Mouse (Mus musculus): Measurements from ENCODE around the gene H1fnt. TPM values are rescaled to one million over a fixed set of nuclear protein-coding genes. Genes with fewer than 3 reads are reported as not detected.

The H1fnt gene
- polyA plus RNA-seq, 1 experiment from 2014 or later: not detected

- H3K36me3 ChIP-seq: no peaks in the 10 kb centered on the region
- WGBS: 68% methylated on average over 4 of the region's 4 CpGs
- no peaks in the 10 kb centered on the region for H3K27me3 ChIP-seq
- no peak for ATAC-seq (ENCODE audit: insufficient number of reproducible peaks, insufficient read depth, low FRiP score, low TSS enrichment)
- no peak within 1 kb of the TSS for H3K4me3 ChIP-seq
- H3K27ac ChIP-seq: no peak within 1 kb of the TSS
- no peak within 1 kb of the TSS for H3K9ac ChIP-seq
- H3K9me3 ChIP-seq: no peaks in the 10 kb centered on the region
- H3K4me1 ChIP-seq: no peaks in the 10 kb centered on the region
- no peak within 1 kb of the TSS for H3K4me2 ChIP-seq (replicated peaks)
These were observed 36.2 kb downstream of the H1fnt start, which contains the start of the genes Gm44579 and Olfr287 for GRCm38 (mm10) chr15:98220877-98221276. TSS of gene Gm44579 (minus strand) at chr15:98220977. TSS of gene Olfr287 (minus strand) at chr15:98221056.

GRCm38 (mm10) chr15:98214130-98214529 is 43.0 kb downstream of the H1fnt start:
- 67% methylated on average over 5 of the region's 5 CpGs for WGBS
- Histone ChIP-seq H3K27ac (no peak overlapping the region), H3K4me2 (replicated peaks) (no peak overlapping the region), H3K4me3 (no peak overlapping the region), H3K4me1 (no peaks in the 10 kb centered on the region), H3K9ac (no peak overlapping the region), H3K36me3 (no peaks in the 10 kb centered on the region), H3K27me3 (no peaks in the 10 kb centered on the region), H3K9me3 (no peaks in the 10 kb centered on the region)
- no peak for ATAC-seq (ENCODE audit: insufficient number of reproducible peaks, insufficient read depth, low FRiP score, low TSS enrichment)

- WGBS: 78% methylated on average over 5 of the region's 5 CpGs
- H3K4me1 ChIP-seq: no peaks in the 10 kb centered on the region
- no peaks in the 10 kb centered on the region for H3K9me3 ChIP-seq
- H3K9ac ChIP-seq: no peak overlapping the region
- H3K36me3 ChIP-seq: no peaks in the 10 kb centered on the region
- no peak for ATAC-seq (ENCODE audit: insufficient number of reproducible peaks, insufficient read depth, low FRiP score, low TSS enrichment)
- H3K27me3 ChIP-seq: no peaks in the 10 kb centered on the region
- H3K27ac ChIP-seq: no peak overlapping the region
- no peak overlapping the region for H3K4me3 ChIP-seq
- H3K4me2 ChIP-seq (replicated peaks): no peak overlapping the region
These were observed 43.7 kb downstream of the H1fnt start for GRCm38 (mm10) chr15:98213336-98213870.

GRCm38 (mm10) chr15:98209676-98210075 is 47.4 kb downstream of the H1fnt start:
- Histone ChIP-seq H3K4me3 (no peak overlapping the region), H3K9me3 (no peaks in the 10 kb centered on the region), H3K4me2 (replicated peaks) (no peak overlapping the region), H3K27me3 (no peaks in the 10 kb centered on the region), H3K36me3 (no peaks in the 10 kb centered on the region), H3K9ac (no peak overlapping the region), H3K27ac (no peak overlapping the region), H3K4me1 (no peaks in the 10 kb centered on the region)
- ATAC-seq (ENCODE audit: insufficient number of reproducible peaks, insufficient read depth, low FRiP score, low TSS enrichment): no peak
- 80% methylated on average over 7 of the region's 7 CpGs for WGBS

Other genes starting within 250 kb of the H1fnt start
- 49.6 and 50.5 TPM in 2 replicates for gene Pfkm, start 164.7 kb downstream of the H1fnt start, polyA plus RNA-seq (2016; fragmentation: Nextera tagmentation; extraction: Ambion mirVana)
- 41.8 and 45.6 TPM in 2 replicates for gene Senp1, start 163.5 kb downstream of the H1fnt start, polyA plus RNA-seq (2016; fragmentation: Nextera tagmentation; extraction: Ambion mirVana)
- gene Asb8, start 91.7 kb downstream of the H1fnt start, polyA plus RNA-seq (2016; fragmentation: Nextera tagmentation; extraction: Ambion mirVana): 46.4 and 47.2 TPM in 2 replicates
- 2.0 and 2.4 TPM in 2 replicates for gene Ccdc184, start 90.1 kb downstream of the H1fnt start, polyA plus RNA-seq (2016; fragmentation: Nextera tagmentation; extraction: Ambion mirVana)
- not detected in 2 replicates for gene Olfr288, start 61.8 kb downstream of the H1fnt start, polyA plus RNA-seq (2016; fragmentation: Nextera tagmentation; extraction: Ambion mirVana)
- gene Gm44579, start 36.3 kb downstream of the H1fnt start, polyA plus RNA-seq (2016; fragmentation: Nextera tagmentation; extraction: Ambion mirVana): not detected in 2 replicates
- not detected in 2 replicates for gene Olfr287, start 36.2 kb downstream of the H1fnt start, polyA plus RNA-seq (2016; fragmentation: Nextera tagmentation; extraction: Ambion mirVana)
- not detected in 2 replicates for gene Olfr286, start 22.8 kb downstream of the H1fnt start, polyA plus RNA-seq (2016; fragmentation: Nextera tagmentation; extraction: Ambion mirVana)
- gene Zfp641, start 38.9 kb upstream of the H1fnt start, polyA plus RNA-seq (2016; fragmentation: Nextera tagmentation; extraction: Ambion mirVana): 1.0 and 1.2 TPM in 2 replicates
- not detected in 2 replicates for gene Olfr285, start 60.1 kb upstream of the H1fnt start, polyA plus RNA-seq (2016; fragmentation: Nextera tagmentation; extraction: Ambion mirVana)
- gene Olfr284, start 83.7 kb upstream of the H1fnt start, polyA plus RNA-seq (2016; fragmentation: Nextera tagmentation; extraction: Ambion mirVana): not detected in 2 replicates
- 0.10 TPM in 1 of 2 replicates, not detected in the other for gene Olfr283, start 123.7 kb upstream of the H1fnt start, polyA plus RNA-seq (2016; fragmentation: Nextera tagmentation; extraction: Ambion mirVana)
- not detected in 2 replicates for gene Olfr282, start 173.9 kb upstream of the H1fnt start, polyA plus RNA-seq (2016; fragmentation: Nextera tagmentation; extraction: Ambion mirVana)
- 0.05 TPM in 1 of 2 replicates, not detected in the other for gene Olfr281, start 195.3 kb upstream of the H1fnt start, polyA plus RNA-seq (2016; fragmentation: Nextera tagmentation; extraction: Ambion mirVana)
- not detected in 2 replicates for gene OR5BS1P, start 212.6 kb upstream of the H1fnt start, polyA plus RNA-seq (2016; fragmentation: Nextera tagmentation; extraction: Ambion mirVana)
- not detected in 2 replicates for gene Lalba, start 225.4 kb upstream of the H1fnt start, polyA plus RNA-seq (2016; fragmentation: Nextera tagmentation; extraction: Ambion mirVana)
- 0.12 TPM in 1 of 2 replicates, not detected in the other for gene Olfr279, start 235.1 kb upstream of the H1fnt start, polyA plus RNA-seq (2016; fragmentation: Nextera tagmentation; extraction: Ambion mirVana)

Measured in embryonic facial prominence, embryonic 12.5 days (tissue).